In the genomic region with DNA sequence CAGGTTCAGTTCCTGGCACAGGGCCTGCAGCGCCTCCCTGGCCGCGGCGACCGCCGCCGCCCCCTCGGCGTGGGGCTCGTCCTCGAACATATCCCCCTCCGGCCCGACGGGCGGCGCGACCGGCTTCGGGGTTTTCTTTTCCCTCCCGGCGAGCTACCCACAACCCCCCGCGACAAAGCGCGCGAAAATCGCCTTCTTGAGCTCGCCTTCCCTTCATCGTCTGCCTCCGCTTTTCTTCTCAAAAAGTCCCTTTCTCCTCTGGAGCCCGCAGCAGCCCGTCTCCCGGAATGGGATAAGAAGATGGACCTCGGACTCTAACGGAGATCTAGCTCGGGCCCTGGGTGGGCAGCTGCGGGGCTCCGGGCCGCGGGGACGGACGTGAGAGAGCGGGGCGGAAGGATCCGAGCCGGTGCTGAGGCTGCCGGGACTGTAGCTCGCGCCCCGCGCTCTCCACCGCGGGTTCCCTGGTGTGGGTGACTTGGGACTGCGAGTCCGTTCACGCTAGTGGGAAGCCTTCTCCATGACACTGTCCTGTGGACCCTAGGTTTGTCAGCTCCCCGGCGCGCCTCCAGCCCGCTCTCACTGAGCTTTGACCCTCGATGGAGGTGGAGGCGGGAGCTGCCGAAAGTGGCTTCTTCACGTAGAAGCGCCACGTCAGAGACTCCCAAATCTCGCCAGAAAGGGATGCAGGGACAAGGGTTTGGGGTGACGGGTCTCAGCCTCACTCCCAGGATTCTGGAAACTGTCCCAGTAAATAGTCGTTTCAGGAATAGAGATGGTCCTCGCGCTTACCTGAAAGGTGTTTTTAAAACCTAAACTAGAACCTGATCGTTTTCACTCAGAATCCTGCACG, we compare ENCODE assay signal across 8 mouse cellular contexts. TPM values are rescaled to one million over a fixed set of nuclear protein-coding genes. Genes with fewer than 3 reads are reported as not detected.
DNase-seq lines count a peak whose midpoint lies in the region; ATAC-seq and TF ChIP-seq lines count a peak whose summit lies in the region.

A gene (minus strand): TSS at position 169 of the 853 bp plus-strand sequence.

- H3K27ac ChIP-seq in forebrain, embryonic 15.5 days (replicated peaks), result peak within 1 kb of the TSS; percentile 98
- peak within 1 kb of the TSS; percentile 94 for H3K27ac ChIP-seq in layer of hippocampus, adult 2 months
- peak within 1 kb of the TSS; percentile 99 for H3K27ac ChIP-seq in lung, embryonic 14.5 days (ENCODE audit: low read depth)
- H3K27ac ChIP-seq in olfactory bulb, adult 2 months (ENCODE audit: insufficient read depth, low read depth, low read length), result peak within 1 kb of the TSS; percentile 95
- H3K27ac ChIP-seq in thymus, adult 2 months (ENCODE audit: control insufficient read depth, insufficient read depth, low read length), result peak within 1 kb of the TSS; percentile 87

- no peaks in the 10 kb centered on the region for H3K36me3 ChIP-seq in forebrain, embryonic 15.5 days
- H3K36me3 ChIP-seq in lung, embryonic 14.5 days (ENCODE audit: insufficient read depth), result 0 out of 2 replicates have a peak, but pooled peaks cover 9% of the 10 kb centered on the region
- H3K36me3 ChIP-seq in thymus, adult 2 months (ENCODE audit: control insufficient read depth, insufficient read depth, low read length), result no peaks in the 10 kb centered on the region

- no peaks in the 10 kb centered on the region for H3K9me3 ChIP-seq in forebrain, embryonic 15.5 days
- peaks cover 3% of the 10 kb centered on the region; the same call in 1 of the 2 replicates for H3K9me3 ChIP-seq in lung, embryonic 14.5 days (ENCODE audit: low read depth, low read length)

- TF ChIP-seq CTCF in layer of hippocampus, adult 2 months (conservative IDR thresholded peaks at IDR 0.05), result peak; percentile 48; the same call in 1 of the 2 replicates
- no peak; the same call in 1 of the 2 replicates for TF ChIP-seq CTCF in lung, embryonic 14.5 days (IDR thresholded peaks at IDR 0.05; ENCODE audit: low read depth)
- no peak for TF ChIP-seq CTCF in olfactory bulb, adult 2 months (IDR thresholded peaks at IDR 0.05; ENCODE audit: insufficient read depth, low read depth, low read length)
- TF ChIP-seq CTCF in thymus, adult 2 months (IDR thresholded peaks at IDR 0.05; ENCODE audit: borderline replicate concordance, control insufficient read depth, extremely low read depth, insufficient read depth, low read length, poor library complexity), result peak; percentile 39; the same call in 1 of the 2 replicates

- H3K9ac ChIP-seq in forebrain, embryonic 15.5 days (replicated peaks), result peak within 1 kb of the TSS; percentile 86
- peak within 1 kb of the TSS; percentile 99 for H3K9ac ChIP-seq in lung, embryonic 14.5 days

- intact Hi-C loops in heart, postnatal 36 days (cut with DNase I), result loop anchor here (2.0 to 5.0 kb wide), 3 partner anchors 67 to 368 kb away; a partner anchor contains a TSS

- H3K4me1 ChIP-seq in forebrain, embryonic 15.5 days, result peaks cover 23% of the 10 kb centered on the region
- no peaks in the 10 kb centered on the region for H3K4me1 ChIP-seq in lung, embryonic 14.5 days (ENCODE audit: insufficient read depth)
- 0 out of 2 replicates have a peak, but pooled peaks cover 3% of the 10 kb centered on the region for H3K4me1 ChIP-seq in olfactory bulb, adult 2 months (ENCODE audit: control insufficient read depth, insufficient read depth, low read length)
- peaks cover 7% of the 10 kb centered on the region for H3K4me1 ChIP-seq in thymus, adult 2 months (replicated peaks; ENCODE audit: control insufficient read depth, insufficient read depth, low read length)

- H3K27me3 ChIP-seq in forebrain, embryonic 15.5 days, result no peaks in the 10 kb centered on the region
- H3K27me3 ChIP-seq in lung, embryonic 14.5 days (ENCODE audit: insufficient read depth, low read length), result no peaks in the 10 kb centered on the region
- H3K27me3 ChIP-seq in thymus, adult 2 months (ENCODE audit: control insufficient read depth, insufficient read depth, low read length), result no peaks in the 10 kb centered on the region

- 2% methylated on average over 73 of the region's 73 CpGs for WGBS in forebrain, embryonic 15.5 days
- 2% methylated on average over 73 of the region's 73 CpGs for WGBS in lung, embryonic 14.5 days
- 1% methylated on average over 73 of the region's 73 CpGs for WGBS in olfactory bulb, adult 2 months
- WGBS in thymus, adult 2 months, result under 1% methylated on average over 73 of the region's 73 CpGs

- peak within 1 kb of the TSS; percentile 92 for H3K4me3 ChIP-seq in forebrain, embryonic 15.5 days
- H3K4me3 ChIP-seq in layer of hippocampus, adult 2 months, result peak within 1 kb of the TSS; percentile 80
- H3K4me3 ChIP-seq in lung, embryonic 14.5 days (ENCODE audit: low read depth, low read length), result peak within 1 kb of the TSS; percentile 77
- peak within 1 kb of the TSS; percentile 89 for H3K4me3 ChIP-seq in olfactory bulb, adult 2 months (ENCODE audit: insufficient read depth, low read depth, low read length)
- peak within 1 kb of the TSS; percentile 96 for H3K4me3 ChIP-seq in thymus, adult 2 months (ENCODE audit: control insufficient read depth, insufficient read depth, low read length)

- peak within 1 kb of the TSS; percentile 74 for H3K4me2 ChIP-seq in forebrain, embryonic 15.5 days (replicated peaks)
- H3K4me2 ChIP-seq in lung, embryonic 14.5 days, result peak within 1 kb of the TSS; percentile 88

- ATAC-seq in forebrain, embryonic 15.5 days (replicated peaks), result peak; percentile 89
- ATAC-seq in lung, embryonic 14.5 days (ENCODE audit: insufficient read depth), result peak; percentile 85

- DNase-seq in ES-CJ7 (ENCODE audit: low read depth, low spot score), result peak; percentile 92
- peak; percentile 85 for DNase-seq in cerebellum, adult 11 months
- peak; percentile 89 to 93 for DNase-seq in heart, postnatal 36 days
- peak; percentile 84 to 85 for DNase-seq in layer of hippocampus, adult 2 months (ENCODE audit: low spot score in 2 of 2)
- peak; percentile 98 for DNase-seq in lung, embryonic 14.5 days
- peak; percentile 94 for DNase-seq in thymus, adult 2 months

- peak; percentile 90 for TF ChIP-seq POLR2A in olfactory bulb, adult 2 months (IDR thresholded peaks at IDR 0.05; ENCODE audit: insufficient read depth, low read depth, low read length)
- TF ChIP-seq POLR2A in thymus, adult 2 months (IDR thresholded peaks at IDR 0.05; ENCODE audit: control insufficient read depth, extremely low read depth, insufficient read depth, low read length, poor library complexity), result peak; percentile 75

RNA-seq across cellular contexts. Expression of the gene that starts here (rescaled TPM):
- polyA plus RNA-seq in forebrain, embryonic 15.5 days (2015; fragmentation: Nextera tagmentation; extraction: Ambion mirVana), result 12.0 and 14.0 TPM in 2 replicates
- total RNA-seq in heart, postnatal 36 days (2021), result 1 to 10 TPM; 1.4 to 2.6 TPM
- total RNA-seq in layer of hippocampus, adult 2 months (2021), result 1 to 10 TPM; 1.5 to 1.7 TPM
- polyA plus RNA-seq in lung, embryonic 14.5 days (2014; fragmentation: Nextera tagmentation; extraction: Ambion mirVana), result 36.4 and 37.3 TPM in 2 replicates
- polyA plus RNA-seq in olfactory bulb, adult 2 months (2012; ENCODE audit: insufficient read depth, insufficient read length, low replicate concordance, missing spikeins), result not detected in 2 replicates
- polyA plus RNA-seq in thymus, adult 2 months (2012; rRNA removed), result 20.9 and 25.1 TPM in 2 replicates

Comparison
In these comparisons a context has a peak if more than half of its experiments do, and no peak if none do; other contexts are left out.
1. Peak in every context shown above with its lines: DNase-seq, ATAC-seq, H3K4me3 ChIP-seq and H3K27ac ChIP-seq.
2. RNA of the gene that starts here (polyA plus RNA-seq): 36.4 to 37.3 TPM in lung, embryonic 14.5 days, 20.9 to 25.1 TPM in thymus, adult 2 months and 12.0 to 14.0 TPM in forebrain, embryonic 15.5 days; not detected in olfactory bulb, adult 2 months; every median in the first group is over 10 times any median in the second.
3. CTCF ChIP-seq: peak in layer of hippocampus, adult 2 months (single experiment) and thymus, adult 2 months (single experiment); none in lung, embryonic 14.5 days (single experiment) and olfactory bulb, adult 2 months (single experiment).